Mouse (Mus musculus): ENCODE data around the gene Plscr4.

GRCm38 (mm10) chr9:92490319-92490718 is 33.1 kb downstream of the Plscr4 start:
- TF ChIP-seq POLR2A (IDR thresholded peaks at IDR 0.05; ENCODE audit: control insufficient read depth in 1 of 2, insufficient read depth in 1 of 2, low read depth in 1 of 2, low read length in 2 of 2, poor library complexity in 1 of 2), result no peak
- TF ChIP-seq MEF2A (IDR thresholded peaks at IDR 0.05; ENCODE audit: extremely low read depth, insufficient replicate concordance, low read depth, low read length, poor library complexity, severe bottlenecking), result no peak
- TF ChIP-seq NRF1 (IDR thresholded peaks at IDR 0.05; ENCODE audit: insufficient read depth, low read depth, low read length, poor library complexity, severe bottlenecking), result no peak
- no peak for TF ChIP-seq MAFK (IDR thresholded peaks at IDR 0.05; ENCODE audit: borderline replicate concordance, low read depth, low read length)
- no peak for TF ChIP-seq CTCF (IDR thresholded peaks at IDR 0.05 in 2 of 3, conservative IDR thresholded peaks at IDR 0.05 in 1 of 3; ENCODE audit: control insufficient read depth in 1 of 3, insufficient read depth in 1 of 3, low read depth in 2 of 3, low read length in 3 of 3, poor library complexity in 1 of 3, severe bottlenecking in 1 of 3)
